Mouse (Mus musculus) thymus, postnatal 14 days (tissue): ENCODE data around the gene Fgd6.

ENCODE experiments used
- DNase-seq: peaks from one replicate; pipeline ENCODE4 v3.0.0; 2021

Fgd6 gene

DNA sequence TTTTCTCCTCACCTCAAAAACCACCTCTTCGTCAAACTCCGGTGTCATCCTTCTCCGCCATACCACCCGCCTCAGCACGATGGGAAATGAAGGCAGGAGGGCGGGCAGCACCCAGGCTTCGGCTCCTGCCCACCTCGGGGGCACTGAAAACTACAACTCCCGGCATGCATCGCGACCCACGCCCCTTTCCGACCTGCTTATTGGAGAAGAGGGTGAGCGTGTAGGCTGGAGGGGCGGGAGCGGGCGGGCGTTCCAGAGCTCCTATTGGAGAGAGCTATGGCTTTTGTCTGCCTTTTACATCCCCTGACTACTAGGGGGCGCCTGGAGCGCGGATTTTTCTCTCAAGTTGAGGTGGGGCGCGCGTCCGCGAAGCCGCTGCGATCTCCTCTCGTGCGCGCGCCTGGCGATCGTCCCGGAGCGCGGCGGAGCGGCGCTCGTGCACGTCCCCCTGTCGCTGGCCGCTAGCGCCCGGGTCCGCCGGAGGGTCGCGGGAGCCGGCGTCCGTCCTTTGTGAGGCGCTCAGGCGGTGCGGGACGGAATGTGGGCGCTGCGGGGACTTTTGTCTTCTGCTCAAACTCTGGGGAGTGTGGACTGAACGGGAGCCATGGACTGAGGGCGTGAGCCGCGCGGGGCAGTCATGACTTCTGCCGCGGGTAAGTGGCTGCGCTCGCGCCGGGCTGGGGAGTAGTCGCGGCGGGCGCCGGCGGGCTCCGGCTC is at the start of gene Fgd6, which contains the start of gene Vezt:
TSS of gene Fgd6 (plus strand) at position 344 of the 717 bp plus-strand sequence.
TSS of gene Vezt (minus strand) at position 160 of the 717 bp plus-strand sequence.
- peak; percentile 100 for DNase-seq

- no peak for DNase-seq
Measured at GRCm38 (mm10) chr10:93994136-93994535, 41.7 kb upstream of the Fgd6 start.

DNA sequence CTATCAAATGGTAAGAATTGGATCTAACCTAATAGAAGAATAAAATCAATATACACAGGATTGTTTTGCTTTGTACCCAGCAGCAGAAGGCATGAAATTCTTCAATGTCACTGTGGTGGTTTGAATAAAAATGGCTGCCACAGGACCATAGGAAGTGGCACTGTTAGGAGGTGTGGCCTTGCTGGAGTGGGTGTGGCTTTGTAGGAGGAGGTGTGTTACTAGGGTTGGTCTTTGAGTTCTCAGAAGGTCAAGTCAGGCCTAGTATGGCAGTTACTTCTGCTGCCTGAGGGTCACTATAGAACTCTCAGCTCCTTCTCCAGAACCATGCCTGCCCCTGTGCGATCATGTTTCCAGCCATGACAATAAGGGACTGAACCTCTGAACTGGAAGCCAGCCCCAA is 40.7 kb upstream of the Fgd6 start:
- no peak for DNase-seq

- DNase-seq: no peak
Measured at GRCm38 (mm10) chr10:93999357-93999756, 36.4 kb upstream of the Fgd6 start.

- DNase-seq: no peak
Measured at GRCm38 (mm10) chr10:94000223-94000622, 35.6 kb upstream of the Fgd6 start.

DNA sequence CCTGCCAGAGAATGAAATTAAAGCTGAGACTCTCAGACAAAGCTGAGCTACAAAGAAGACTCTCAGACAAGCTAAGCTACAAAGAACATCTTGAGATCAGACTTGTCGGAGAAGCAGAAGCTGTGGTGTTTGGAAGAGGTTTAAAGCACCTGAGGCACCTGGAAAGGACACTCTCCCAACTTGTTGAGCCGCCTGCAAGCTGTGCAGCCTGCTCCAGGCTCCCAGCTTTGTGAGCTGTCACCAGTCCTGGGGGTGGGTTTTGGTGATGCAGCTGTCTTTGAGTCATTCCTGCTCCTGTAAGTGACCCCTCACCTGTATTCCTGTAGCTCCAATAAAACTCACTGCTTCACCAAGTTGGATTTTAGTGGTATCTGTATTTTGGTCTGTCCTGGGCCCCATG is 27.4 kb upstream of the Fgd6 start:
- no peak for DNase-seq

GRCm38 (mm10) chr10:94009991-94010679 is 25.7 kb upstream of the Fgd6 start:
- no peak for DNase-seq

- DNase-seq: no peak
Measured at GRCm38 (mm10) chr10:94011024-94011423, 24.8 kb upstream of the Fgd6 start.

GRCm38 (mm10) chr10:94013196-94013595 is 22.6 kb upstream of the Fgd6 start:
- DNase-seq: peak; percentile 66

- no peak for DNase-seq
Measured at GRCm38 (mm10) chr10:94014200-94014599, 21.6 kb upstream of the Fgd6 start.

DNA sequence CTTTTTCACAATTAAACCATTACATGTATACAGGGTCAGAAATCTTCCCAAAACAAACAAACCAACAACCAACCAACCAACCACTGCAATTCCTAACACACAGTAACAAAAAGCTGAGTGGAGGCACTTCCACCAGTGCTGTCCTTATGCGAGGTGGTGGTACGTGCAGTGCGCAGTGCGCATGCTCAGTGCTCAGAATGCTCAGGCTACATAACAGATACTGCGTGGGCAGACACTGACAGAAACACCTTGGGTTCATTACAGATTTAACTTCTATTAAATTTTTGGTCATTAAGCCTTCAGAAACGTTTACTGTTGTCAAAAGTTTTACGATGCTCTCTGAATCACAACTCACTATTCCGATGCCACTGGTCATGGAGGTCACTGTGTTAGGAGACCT is 18.3 kb upstream of the Fgd6 start:
- no peak for DNase-seq

DNA sequence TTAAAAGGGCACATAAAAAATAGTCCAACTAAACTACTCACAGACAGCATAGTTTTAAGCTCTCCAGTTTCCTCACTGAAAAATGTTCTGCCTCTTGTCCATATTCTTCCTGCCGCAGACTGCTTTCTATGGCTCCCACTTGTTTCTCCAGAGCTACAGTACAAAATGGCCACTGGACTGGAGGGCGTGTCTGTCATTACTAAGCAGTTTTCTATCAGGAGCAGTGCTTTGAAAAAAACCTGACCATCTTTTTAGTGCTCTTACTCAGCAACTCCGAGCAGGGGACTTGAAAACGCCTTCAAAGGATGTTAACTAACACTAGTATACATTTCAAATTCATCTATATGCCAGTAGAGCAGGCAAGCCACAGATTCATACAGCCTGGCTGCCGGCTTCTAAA is 15.2 kb upstream of the Fgd6 start:
- DNase-seq: no peak

DNA sequence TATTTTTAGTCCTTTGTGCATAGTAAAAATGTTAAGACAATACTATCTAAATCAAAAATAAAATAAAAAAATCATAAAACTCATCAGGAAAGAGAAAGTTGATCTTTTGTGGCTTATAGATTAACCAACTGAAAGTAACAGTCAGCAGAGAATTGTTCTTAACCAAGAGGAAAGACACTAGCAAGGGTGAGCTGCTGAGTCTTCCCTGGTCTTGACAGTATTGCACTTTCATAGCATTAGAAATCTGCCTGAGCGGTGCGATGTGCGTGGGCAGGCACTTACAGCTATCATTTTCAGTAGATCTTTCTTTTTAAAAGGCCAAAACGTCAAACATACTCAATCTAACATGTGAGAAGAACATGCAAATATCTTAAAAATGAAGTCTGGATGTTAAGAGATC is 14.7 kb upstream of the Fgd6 start:
- DNase-seq: no peak

DNA sequence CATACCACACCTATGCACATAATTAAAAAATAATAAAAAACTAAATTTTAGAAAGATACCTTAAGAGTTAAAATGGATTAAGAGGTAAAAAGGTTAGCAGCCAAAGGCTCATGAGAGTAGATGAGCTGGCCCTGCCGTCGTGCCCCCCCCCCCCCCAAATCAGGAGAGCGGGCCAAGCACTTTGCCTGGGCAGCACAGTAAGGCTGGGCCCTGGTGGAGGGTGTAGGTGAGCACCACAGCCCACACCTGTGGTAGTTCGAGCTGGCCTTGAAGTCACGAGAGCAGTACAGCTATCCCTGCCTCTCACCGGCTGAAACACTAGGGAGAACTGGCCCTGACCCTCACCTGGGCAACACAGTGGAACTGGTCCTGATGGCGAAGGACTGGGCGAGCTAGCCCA is 10.7 kb upstream of the Fgd6 start:
- DNase-seq: no peak

DNA sequence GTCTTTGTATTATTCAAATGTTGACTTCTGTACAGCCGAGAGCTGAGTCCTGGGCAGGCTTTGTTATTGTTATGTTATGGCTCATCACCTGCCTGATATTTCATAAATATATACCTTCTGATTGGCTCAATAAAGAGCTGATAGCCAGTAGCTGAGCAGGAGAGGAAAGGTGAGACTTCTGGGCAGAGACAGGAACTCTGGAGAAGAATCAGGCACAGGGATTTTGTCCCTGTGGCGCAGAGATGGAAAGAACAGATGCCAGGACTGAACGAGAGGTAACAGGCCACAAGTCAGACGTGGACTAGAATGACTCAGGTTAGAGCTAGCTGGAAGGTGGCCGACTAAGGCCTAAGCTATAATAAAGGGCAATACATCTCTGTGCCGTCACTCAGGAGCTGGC is 7.3 kb upstream of the Fgd6 start:
- DNase-seq: no peak

DNA sequence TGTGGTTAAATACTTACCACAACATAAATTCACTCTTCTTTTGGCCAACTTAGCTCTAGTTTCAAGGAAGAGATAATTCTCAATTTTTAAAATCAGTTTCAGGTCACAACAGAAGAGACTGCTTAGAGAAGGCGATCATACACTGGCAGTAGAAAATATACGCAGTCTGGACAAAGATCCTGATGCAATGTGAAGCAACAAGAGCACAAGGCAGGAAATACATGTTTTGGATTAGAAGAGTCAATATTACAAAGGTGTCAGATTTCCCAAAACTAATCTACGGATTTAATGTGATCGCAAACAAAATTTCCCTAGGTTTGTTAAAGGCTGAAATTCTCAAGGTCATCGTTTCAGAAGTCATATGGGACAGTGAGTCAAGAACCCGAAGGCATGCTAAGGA is 4.6 kb upstream of the Fgd6 start:
- DNase-seq: no peak

GRCm38 (mm10) chr10:94034876-94035657 is 734 bp upstream of the Fgd6 start:
- no peak for DNase-seq

DNA sequence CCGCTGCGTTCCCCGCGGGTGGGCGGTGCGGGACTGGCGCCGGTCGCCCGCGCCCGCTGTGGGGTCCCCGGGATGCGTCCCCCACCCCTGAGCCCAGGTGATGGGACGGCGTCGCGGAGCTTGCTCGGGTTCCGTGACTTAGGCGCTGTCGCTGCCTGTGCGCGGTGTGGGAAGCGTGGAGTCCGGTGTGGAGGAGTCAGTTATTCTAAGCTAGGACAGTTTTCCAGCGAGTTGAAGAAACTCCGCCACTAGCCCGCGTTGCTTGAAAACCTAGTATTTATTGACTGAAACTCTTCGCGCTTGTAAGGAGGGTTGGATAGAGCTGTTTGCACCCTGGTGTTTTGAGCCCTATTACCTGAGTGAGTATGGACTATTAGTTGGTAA is 566 bp downstream of the Fgd6 start:
- no peak for DNase-seq

GRCm38 (mm10) chr10:94037196-94037595 is 1.4 kb downstream of the Fgd6 start:
- no peak for DNase-seq

DNA sequence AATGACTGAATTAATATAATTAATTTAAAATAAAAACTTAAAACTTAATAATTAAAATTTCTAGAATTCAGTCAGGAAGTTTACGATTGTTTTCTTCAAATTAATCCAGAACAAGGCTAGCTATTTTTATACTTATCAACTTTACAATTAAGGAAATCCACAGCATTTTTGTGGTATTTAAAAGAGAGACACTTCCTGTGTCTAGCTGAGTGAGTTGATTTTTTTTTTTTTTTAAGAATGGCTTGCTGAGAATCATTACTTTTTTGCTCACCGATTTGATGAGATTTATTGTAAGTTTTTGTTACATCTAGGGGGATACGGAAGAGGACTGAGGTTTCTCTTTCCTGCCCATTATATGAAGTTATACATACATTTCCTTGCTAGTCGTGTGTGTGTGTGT is 1.8 kb downstream of the Fgd6 start:
- no peak for DNase-seq

DNA sequence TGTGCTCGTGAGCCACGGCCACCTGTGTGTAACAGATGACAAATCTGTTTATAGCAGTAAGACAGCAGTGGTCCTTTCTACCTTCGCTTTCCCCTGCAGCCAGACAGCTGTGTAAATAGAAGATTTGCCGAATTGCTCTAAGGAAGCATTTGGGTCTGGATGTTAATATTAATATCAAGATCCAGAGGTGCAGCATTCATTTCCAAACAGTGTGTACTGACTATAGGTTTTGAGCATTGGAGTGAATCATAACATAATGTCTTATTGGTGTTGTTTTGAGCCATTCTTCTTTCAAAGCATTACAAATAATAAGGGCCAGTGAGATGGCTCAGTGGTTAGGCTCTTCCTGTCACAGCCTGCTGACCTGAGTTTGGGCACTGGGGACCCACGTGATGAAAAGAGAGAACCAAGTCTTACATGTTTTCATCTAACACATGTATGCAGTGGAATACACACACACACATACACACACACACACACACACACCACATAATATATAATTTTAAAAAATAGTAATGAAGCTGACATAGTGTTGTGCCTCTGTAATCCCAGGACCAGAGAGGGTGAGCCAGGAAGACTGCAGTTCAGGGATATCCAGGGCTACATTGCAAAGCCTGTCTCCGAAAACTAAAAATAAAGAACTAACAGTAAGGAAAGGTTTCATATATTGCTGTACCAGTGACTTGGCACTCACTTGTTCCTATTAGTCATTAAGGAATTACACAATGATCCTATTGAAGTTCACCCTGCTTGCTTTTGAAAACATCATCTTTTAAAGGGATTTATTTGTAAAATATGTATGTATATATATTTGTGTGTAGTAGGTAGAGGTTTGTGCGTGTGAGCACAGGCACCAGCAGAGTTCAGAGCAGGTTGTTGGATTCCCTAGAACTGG is 2.8 kb downstream of the Fgd6 start:
- no peak for DNase-seq

- no peak for DNase-seq
Measured at GRCm38 (mm10) chr10:94043908-94044307, 8.1 kb downstream of the Fgd6 start.

- DNase-seq: no peak
Measured at GRCm38 (mm10) chr10:94045301-94045700, 9.5 kb downstream of the Fgd6 start.
